Mouse (Mus musculus) brain, embryonic 14.5 days (tissue): ENCODE data around the gene Bmper.

Experiments
- CTCF ChIP-seq: fragments of 200-500 bp; IDR thresholded peaks from 2 replicates; pipeline ENCODE4 v1.5.1; 2012; ENCODE audit warnings: inconsistent platforms, mild to moderate bottlenecking, moderate library complexity, borderline replicate concordance; ENCODE audit not compliant: insufficient read depth, insufficient read length; ENCODE audit errors: extremely low read depth
- POLR2A ChIP-seq: fragments of 200-500 bp; IDR thresholded peaks from 2 replicates; pipeline ENCODE4 v1.6.1; 2012; ENCODE audit warnings: mild to moderate bottlenecking, inconsistent platforms, borderline replicate concordance; ENCODE audit not compliant: poor library complexity, insufficient read depth, insufficient read length, severe bottlenecking; ENCODE audit errors: extremely low read depth

- TF ChIP-seq CTCF (no peak), POLR2A (no peak)
These were observed 18.3 kb upstream of the Bmper start for GRCm38 (mm10) chr9:23204339-23205288.
